Mouse (Mus musculus) cortical plate, adult 2 months (tissue): ENCODE results near the gene Stx6.

ENCODE experiments used
- CTCF ChIP-seq: fragments of 200-500 bp; IDR thresholded peaks from 2 replicates; pipeline ENCODE4 v1.5.1; 2011; ENCODE audit warnings: mild to moderate bottlenecking, control low read depth, low read length; ENCODE audit not compliant: insufficient read depth; ENCODE audit errors: extremely low read depth
- POLR2A ChIP-seq: fragments of 200-500 bp; IDR thresholded peaks from 2 replicates; pipeline ENCODE4 v1.6.1; 2011; ENCODE audit warnings: mild to moderate bottlenecking, low read length, control low read depth; ENCODE audit not compliant: insufficient read depth; ENCODE audit errors: extremely low read depth

DNA sequence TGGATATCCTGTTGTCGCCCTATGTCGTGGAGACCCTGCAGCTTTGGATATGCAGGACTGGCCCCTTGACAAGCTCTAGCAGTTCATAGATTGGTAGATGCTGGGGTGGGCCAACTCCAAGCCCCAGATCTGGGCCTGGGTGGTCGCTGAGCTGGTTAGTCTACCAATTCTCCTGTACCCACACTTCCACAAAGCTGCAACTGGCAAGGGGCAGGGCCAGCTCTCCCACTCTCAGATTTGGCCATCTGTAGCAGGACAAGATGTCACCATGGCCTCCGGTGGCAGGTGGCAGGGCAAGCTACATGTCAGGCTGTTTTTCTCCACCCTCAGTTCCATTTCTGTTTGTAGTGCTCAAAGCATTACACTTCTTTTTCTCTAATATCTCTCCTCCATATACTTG, 30.1 kb downstream of the Stx6 start:
- TF ChIP-seq CTCF (no peak), POLR2A (no peak)
